Mouse (Mus musculus) C2C12 (cell line): ENCODE data around the gene Ppp2r1b. TPM values are rescaled to one million over a fixed set of nuclear protein-coding genes. Genes with fewer than 3 reads are reported as not detected.
A peak's percentile ranks its signal among the peaks of the same experiment; 100 is the strongest.

Experiments used
- H3K27me3 ChIP-seq: one replicate; pipeline ENCODE4 v1.6.1; 2011; ENCODE audit not compliant: control insufficient read depth, insufficient read depth, insufficient read length
- H3K36me3 ChIP-seq: one replicate; pipeline ENCODE4 v1.6.1; 2011; ENCODE audit not compliant: control insufficient read depth, insufficient read depth
- H3K4me3 ChIP-seq: one replicate; pipeline ENCODE4 v1.5.1; 2011; ENCODE audit warnings: mild to moderate bottlenecking, control low read depth; ENCODE audit not compliant: poor library complexity, insufficient read depth, severe bottlenecking
- H3K79me2 ChIP-seq: one replicate; pipeline ENCODE4 v1.6.1; 2011; ENCODE audit not compliant: control insufficient read depth, insufficient read depth
- H3K79me3 ChIP-seq: one replicate; pipeline ENCODE4 v1.6.1; 2011; ENCODE audit warnings: low read depth, control low read depth
- H3ac ChIP-seq: one replicate; pipeline ENCODE3; 2011; ENCODE audit warnings: low read depth; ENCODE audit not compliant: control insufficient read depth, insufficient read length
- CEBPB ChIP-seq: IDR thresholded peaks from one replicate; pipeline ENCODE4 v1.6.1; 2011; ENCODE audit warnings: low read depth, mild to moderate bottlenecking, control low read depth, moderate library complexity
- CTCF ChIP-seq: IDR thresholded peaks from one replicate; pipeline ENCODE4 v1.5.1; 2011; ENCODE audit not compliant: control insufficient read depth, insufficient read depth, insufficient read length
- FOSL1 ChIP-seq: IDR thresholded peaks from one replicate; pipeline ENCODE4 v1.8.0; 2011; ENCODE audit warnings: mild to moderate bottlenecking, low read length; ENCODE audit not compliant: poor library complexity, insufficient read depth, severe bottlenecking
- MAX ChIP-seq: IDR thresholded peaks from one replicate; pipeline ENCODE4 v1.6.1; 2011; ENCODE audit warnings: mild to moderate bottlenecking, control low read depth
- MYOD1 ChIP-seq: IDR thresholded peaks from one replicate; pipeline ENCODE4 v1.6.1; 2011; ENCODE audit warnings: low read depth; ENCODE audit not compliant: control insufficient read depth, insufficient read length
- MYOG ChIP-seq: IDR thresholded peaks from one replicate; pipeline ENCODE4 v1.6.1; 2011; ENCODE audit not compliant: control insufficient read depth, insufficient read length; ENCODE audit errors: extremely low read depth
- USF1 ChIP-seq: IDR thresholded peaks from one replicate; pipeline ENCODE4 v1.6.1; 2011; ENCODE audit warnings: low read depth, mild to moderate bottlenecking, control low read depth, moderate library complexity
- polyA plus RNA-seq: library from polyadenylated mRNA; unstranded; fragments of >200 nt; fragmentation: generic; extraction: Trizol; gene quantifications from one replicate; pipeline ENCODE4 v1.2.1, GENCODE M21; 2012; ENCODE audit warnings: missing spikeins

Gene Ppp2r1b
- polyA plus RNA-seq, 1 experiment, result 26.7 TPM

- Histone ChIP-seq H3ac (no peak overlapping the region), H3K27me3 (no peaks in the 10 kb centered on the region), H3K79me2 (no peaks in the 10 kb centered on the region), H3K36me3 (peaks cover 19% of the 10 kb centered on the region), H3K4me3 (no peak overlapping the region), H3K79me3 (no peaks in the 10 kb centered on the region)
- TF ChIP-seq CTCF (no peak), MYOD1 (no peak), CEBPB (no peak), USF1 (no peak), FOSL1 (no peak), MYOG (no peak), MAX (no peak)
Observed at GRCm38 (mm10) chr9:50889964-50890363, 44.9 kb downstream of the Ppp2r1b start.

GRCm38 (mm10) chr9:50890494-50891090 lies 45.5 kb downstream of the Ppp2r1b start:
- H3K4me3 ChIP-seq, result no peak overlapping the region
- H3K79me2 ChIP-seq, result no peaks in the 10 kb centered on the region
- no peak overlapping the region for H3ac ChIP-seq
- peaks cover 19% of the 10 kb centered on the region for H3K36me3 ChIP-seq
- H3K79me3 ChIP-seq, result no peaks in the 10 kb centered on the region
- TF ChIP-seq MYOD1 (no peak), MYOG (no peak), USF1 (no peak), FOSL1 (no peak), CTCF (no peak), CEBPB (no peak)
- H3K27me3 ChIP-seq, result no peaks in the 10 kb centered on the region

GRCm38 (mm10) chr9:50893665-50894064 lies 48.6 kb downstream of the Ppp2r1b start:
- H3K36me3 ChIP-seq, result peaks cover 43% of the 10 kb centered on the region
- H3ac ChIP-seq, result no peak overlapping the region
- no peaks in the 10 kb centered on the region for H3K27me3 ChIP-seq
- H3K4me3 ChIP-seq, result no peak overlapping the region
- H3K79me3 ChIP-seq, result peaks cover 1% of the 10 kb centered on the region
- TF ChIP-seq USF1 (no peak), CTCF (no peak), FOSL1 (no peak), MYOG (no peak), MAX (no peak)
- no peaks in the 10 kb centered on the region for H3K79me2 ChIP-seq

- Histone ChIP-seq H3K4me3 (no peak overlapping the region), H3K27me3 (no peaks in the 10 kb centered on the region), H3K79me3 (peaks cover 2% of the 10 kb centered on the region), H3K36me3 (peaks cover 27% of the 10 kb centered on the region), H3ac (peak overlapping the region; percentile 8), H3K79me2 (no peaks in the 10 kb centered on the region)
- no peak for TF ChIP-seq FOSL1
- peak; percentile 37 for TF ChIP-seq MAX
Observed at GRCm38 (mm10) chr9:50900026-50900920, 55.2 kb downstream of the Ppp2r1b start.

GRCm38 (mm10) chr9:50904196-50904847 lies 59.2 kb downstream of the Ppp2r1b start:
- Histone ChIP-seq H3K79me2 (no peaks in the 10 kb centered on the region), H3K4me3 (no peak overlapping the region), H3K36me3 (no peaks in the 10 kb centered on the region), H3ac (no peak overlapping the region), H3K79me3 (no peaks in the 10 kb centered on the region), H3K27me3 (no peaks in the 10 kb centered on the region)
- TF ChIP-seq CTCF (no peak), MAX (no peak), MYOG (no peak), CEBPB (no peak), USF1 (no peak), FOSL1 (no peak), MYOD1 (no peak)
